Mouse (Mus musculus) megakaryocyte, embryonic 14.5 days (primary cell): ENCODE data around the gene Ddx39.

ENCODE experiments used
- FLI1 ChIP-seq: IDR thresholded peaks from 2 replicates; pipeline ENCODE4 v1.6.1; 2012; ENCODE audit warnings: low read length, inconsistent platforms, mixed read lengths
- GATA1 ChIP-seq: IDR thresholded peaks from 3 replicates; pipeline ENCODE4 v1.6.1; 2012; ENCODE audit warnings: mixed read lengths, low read length, inconsistent platforms, borderline replicate concordance

GRCm38 (mm10) chr8:83723447-83724083, 8.6 kb downstream of the Ddx39 start:
- TF ChIP-seq GATA1: no peak
- TF ChIP-seq FLI1: no peak
